Mouse (Mus musculus) testis, postnatal 10 days (tissue): ENCODE results near the gene Abhd15.
A peak's percentile ranks its signal among the peaks of the same experiment; 100 is the strongest.

Experiments
- DNase-seq: peaks from one replicate; pipeline ENCODE4 v3.0.0; 2021; ENCODE audit warnings: low spot score

Gene Abhd15

GRCm38 (mm10) chr11:77493512-77494343 lies 21.2 kb upstream of the Abhd15 start, which contains the start of gene Git1:
Git1 (plus strand) TSS chr11:77493562.
- DNase-seq, result peak; percentile 78

- DNase-seq, result no peak
Measured at GRCm38 (mm10) chr11:77494344-77494676, 20.6 kb upstream of the Abhd15 start.

GRCm38 (mm10) chr11:77494782-77495181 lies 20.1 kb upstream of the Abhd15 start:
- no peak for DNase-seq

GRCm38 (mm10) chr11:77495507-77495906 lies 19.4 kb upstream of the Abhd15 start:
- DNase-seq, result no peak

- peak; percentile 73 for DNase-seq
Measured at GRCm38 (mm10) chr11:77497341-77497756, 17.6 kb upstream of the Abhd15 start.

- DNase-seq, result no peak
Measured at GRCm38 (mm10) chr11:77497851-77498250, 17.1 kb upstream of the Abhd15 start.

- no peak for DNase-seq
Measured at GRCm38 (mm10) chr11:77498261-77499139, 16.4 kb upstream of the Abhd15 start.

GRCm38 (mm10) chr11:77499354-77499753 lies 15.6 kb upstream of the Abhd15 start:
- DNase-seq, result no peak

- no peak for DNase-seq
Measured at GRCm38 (mm10) chr11:77500361-77501325, 14.3 kb upstream of the Abhd15 start.

GRCm38 (mm10) chr11:77501392-77501791 lies 13.5 kb upstream of the Abhd15 start:
- DNase-seq, result peak; percentile 82

- no peak for DNase-seq
Measured at GRCm38 (mm10) chr11:77501971-77502370, 12.9 kb upstream of the Abhd15 start.

GRCm38 (mm10) chr11:77502481-77502880 lies 12.4 kb upstream of the Abhd15 start:
- DNase-seq, result no peak

- no peak for DNase-seq
Measured at GRCm38 (mm10) chr11:77503511-77503910, 11.4 kb upstream of the Abhd15 start.

GRCm38 (mm10) chr11:77504377-77504776 lies 10.5 kb upstream of the Abhd15 start:
- no peak for DNase-seq

- DNase-seq, result no peak
Measured at GRCm38 (mm10) chr11:77505291-77505980, 9.5 kb upstream of the Abhd15 start.

GRCm38 (mm10) chr11:77506273-77506672 lies 8.6 kb upstream of the Abhd15 start:
- no peak for DNase-seq

- no peak for DNase-seq
Measured at GRCm38 (mm10) chr11:77506941-77507340, 8.0 kb upstream of the Abhd15 start.

GRCm38 (mm10) chr11:77507426-77507825 lies 7.5 kb upstream of the Abhd15 start:
- no peak for DNase-seq

GRCm38 (mm10) chr11:77508068-77509021 lies 6.6 kb upstream of the Abhd15 start:
- DNase-seq, result peak; percentile 93

- no peak for DNase-seq
Measured at GRCm38 (mm10) chr11:77511336-77511735, 3.6 kb upstream of the Abhd15 start.
